Mouse (Mus musculus): ENCODE results near the gene Nsmce4a.
"Not testable (repeated sequence)": the region's sequence is repeated elsewhere in the genome, so short reads cannot be mapped to it uniquely, and the experiment has no call there.

The Nsmce4a gene

DNA sequence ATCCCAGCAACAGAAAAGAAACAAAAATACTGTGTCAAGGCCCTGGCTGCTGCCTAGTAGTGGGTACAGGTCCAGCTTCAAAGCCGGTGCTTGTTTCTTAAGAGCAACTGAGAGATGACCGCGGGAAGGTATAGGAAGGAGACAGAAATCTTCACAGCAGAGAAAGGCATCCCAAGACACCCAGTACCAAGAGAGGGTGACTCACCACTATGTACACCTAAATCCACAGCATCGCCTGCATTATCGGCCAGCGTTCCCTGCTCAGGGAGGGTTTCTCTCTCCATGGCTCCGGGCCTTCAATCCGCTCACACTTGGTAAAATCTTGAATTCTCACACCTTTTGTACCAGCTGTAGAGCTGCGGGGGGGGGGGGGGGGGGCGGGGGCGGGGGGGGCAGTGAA, at the start of gene Nsmce4a:
TSS of gene Nsmce4a (minus strand) at position 298 of the 400 bp plus-strand sequence.
- DNase-seq (ENCODE audit: extremely low read depth, low read depth, low spot score): no peak

DNA sequence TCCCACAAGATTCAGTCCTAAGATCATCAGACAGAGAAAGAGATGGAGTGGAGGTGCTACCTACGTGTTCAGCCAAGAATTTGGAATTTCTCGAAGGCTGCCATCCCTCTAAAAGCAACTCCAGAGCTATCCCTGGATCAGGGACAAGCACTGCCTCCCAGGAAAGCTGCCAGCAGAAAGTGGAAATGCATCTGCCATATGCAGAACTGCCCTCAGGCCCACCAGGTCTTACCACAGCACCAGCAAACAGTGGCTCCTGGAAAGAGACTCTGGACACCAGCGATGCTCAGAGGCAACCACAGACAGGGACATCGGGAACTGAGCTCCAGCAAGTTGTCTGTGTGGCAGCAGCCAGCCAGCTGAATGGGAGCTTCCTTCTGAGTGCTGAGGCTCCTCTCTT, 49.4 kb upstream of the Nsmce4a start:
- no peak for DNase-seq (ENCODE audit: extremely low read depth, low read depth, low spot score)

DNA sequence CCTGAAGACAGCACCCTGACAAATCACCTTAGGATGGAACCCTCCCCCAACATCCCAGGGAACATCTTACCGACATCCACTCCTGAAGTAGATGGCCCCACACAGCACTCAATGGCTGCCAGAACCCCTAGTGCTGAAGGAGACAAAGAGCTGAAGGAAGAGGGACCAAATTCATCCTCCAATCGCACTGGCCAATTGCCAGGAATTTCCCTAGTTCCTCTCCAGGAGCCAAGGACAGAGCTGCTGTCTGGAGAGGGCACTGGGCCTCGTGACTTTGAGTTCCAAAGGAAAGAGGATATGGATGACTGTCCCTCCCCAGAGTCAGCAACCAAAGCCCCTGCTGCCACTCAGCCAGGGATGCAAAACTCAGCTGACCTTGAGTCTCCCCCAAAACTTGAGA, 49.0 kb upstream of the Nsmce4a start:
- DNase-seq (ENCODE audit: extremely low read depth, low read depth, low spot score): no peak

DNA sequence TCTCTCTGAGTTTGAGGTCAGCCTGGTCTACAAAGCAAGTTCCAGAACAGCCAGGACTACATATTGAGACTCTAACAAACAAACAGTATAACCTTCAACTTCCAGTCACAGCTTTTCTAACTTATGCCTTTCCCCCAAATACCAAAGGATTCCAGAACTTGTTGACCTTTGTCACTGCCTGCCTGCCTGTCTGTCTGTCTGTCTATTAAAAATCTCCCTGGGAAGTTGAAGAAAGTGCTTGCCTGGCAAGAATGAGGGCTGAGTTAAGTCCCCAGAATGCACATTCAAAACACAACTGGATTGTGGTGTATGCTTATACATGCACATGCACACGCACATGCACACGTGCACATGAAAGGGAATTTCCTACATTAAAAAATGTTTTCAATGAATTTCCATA, 48.1 kb upstream of the Nsmce4a start:
- DNase-seq (ENCODE audit: extremely low read depth, low read depth, low spot score): no peak

DNA sequence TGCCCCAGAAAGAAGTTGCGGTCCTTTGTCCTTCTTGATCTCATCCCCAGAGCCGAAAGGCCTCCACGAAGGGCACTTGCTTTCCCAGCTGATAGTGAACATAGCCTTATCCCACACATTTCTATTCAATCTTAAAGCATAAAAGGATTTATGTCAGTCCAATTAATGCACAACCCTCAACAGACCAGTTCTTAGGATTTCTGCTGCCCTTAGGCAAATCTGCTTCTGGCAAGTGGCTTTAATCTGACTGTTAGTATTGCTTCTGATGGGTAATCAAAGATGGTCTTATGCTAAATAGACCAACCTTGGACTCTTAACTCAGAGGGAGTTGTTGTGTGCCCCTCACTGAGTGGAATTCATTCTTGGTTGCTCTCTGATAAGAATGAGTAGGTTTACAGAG, 44.7 kb upstream of the Nsmce4a start:
- no peak for DNase-seq (ENCODE audit: extremely low read depth, low read depth, low spot score)

DNA sequence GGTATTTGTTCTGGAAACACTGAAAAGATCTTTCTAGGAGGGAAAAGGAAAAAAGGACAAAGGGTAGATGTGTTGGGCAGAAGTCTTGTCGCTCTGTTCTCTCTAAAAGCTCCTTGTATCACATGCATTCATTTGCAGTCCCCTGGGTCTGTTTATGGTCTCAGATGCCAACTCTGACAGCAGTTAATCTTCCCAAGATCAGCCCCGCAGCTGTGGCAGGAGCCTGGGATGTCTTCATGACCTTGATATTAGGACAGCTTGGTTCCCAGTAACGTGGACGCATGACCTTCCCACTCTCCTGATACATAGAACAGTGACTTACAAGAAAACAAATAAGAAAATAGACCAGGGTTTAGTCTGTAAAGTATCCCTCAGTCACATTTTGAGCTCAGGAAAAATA, 41.1 kb upstream of the Nsmce4a start:
- no peak for DNase-seq (ENCODE audit: extremely low read depth, low read depth, low spot score)

DNA sequence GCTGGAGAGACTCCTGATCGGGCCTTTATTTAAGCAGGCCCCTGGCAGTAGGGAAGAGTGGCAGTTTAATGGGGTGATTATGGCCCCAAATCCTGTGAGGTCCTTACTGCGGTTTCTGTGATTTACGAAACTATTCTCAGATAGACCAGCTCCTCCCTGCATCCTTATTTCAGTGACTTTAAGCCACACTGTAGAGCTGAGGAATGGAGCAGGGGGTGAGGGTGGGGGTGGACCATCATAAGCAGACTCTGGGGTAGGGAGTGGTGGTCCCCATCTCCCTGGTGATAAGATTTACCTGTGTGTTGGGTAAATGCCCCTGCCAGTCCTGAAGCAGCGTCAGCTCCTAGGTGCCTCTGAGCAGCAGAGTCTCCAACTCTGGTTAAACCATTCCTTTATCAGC, 34.0 kb upstream of the Nsmce4a start:
- DNase-seq (ENCODE audit: extremely low read depth, low read depth, low spot score): no peak

DNA sequence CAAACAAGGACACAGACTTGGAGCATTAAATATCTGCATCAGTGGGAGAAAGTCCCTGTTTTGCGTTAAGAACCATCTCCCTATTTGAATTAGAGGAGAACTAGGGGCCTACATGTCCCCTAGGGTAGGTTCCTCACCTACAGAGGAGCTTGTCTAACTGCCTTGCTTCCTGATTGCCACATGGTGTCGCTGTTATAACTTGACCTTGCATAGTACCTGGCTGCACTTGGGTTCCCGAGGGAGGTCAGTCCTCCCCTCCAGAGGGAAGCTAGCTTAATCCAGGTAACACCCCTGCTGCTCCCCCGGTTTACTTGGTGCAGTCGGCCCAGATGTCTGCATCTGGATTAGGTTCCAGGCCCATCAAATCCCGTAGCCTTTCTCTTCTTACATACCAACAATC, 32.2 kb upstream of the Nsmce4a start:
- no peak for DNase-seq (ENCODE audit: extremely low read depth, low read depth, low spot score)

DNA sequence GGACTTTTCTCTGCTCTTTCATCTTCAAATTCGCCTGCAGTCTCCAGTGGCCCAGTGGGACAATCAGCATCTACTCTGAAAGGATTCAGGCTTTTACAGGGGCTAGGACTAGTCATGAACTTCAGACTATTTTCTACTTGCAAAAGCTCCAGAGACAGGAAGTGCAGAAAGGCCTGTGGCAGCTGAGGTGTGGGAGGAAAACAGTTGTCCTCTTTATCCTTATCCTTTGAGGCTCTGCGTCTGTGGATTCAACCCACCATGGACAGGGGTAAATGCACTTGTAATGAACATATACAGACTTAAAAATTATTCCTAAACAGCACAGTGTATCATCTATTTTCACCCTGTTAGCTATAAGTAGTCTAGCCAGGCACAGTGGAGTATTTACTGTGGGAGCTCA, 31.5 kb upstream of the Nsmce4a start:
- DNase-seq (ENCODE audit: extremely low read depth, low read depth, low spot score): no peak

DNA sequence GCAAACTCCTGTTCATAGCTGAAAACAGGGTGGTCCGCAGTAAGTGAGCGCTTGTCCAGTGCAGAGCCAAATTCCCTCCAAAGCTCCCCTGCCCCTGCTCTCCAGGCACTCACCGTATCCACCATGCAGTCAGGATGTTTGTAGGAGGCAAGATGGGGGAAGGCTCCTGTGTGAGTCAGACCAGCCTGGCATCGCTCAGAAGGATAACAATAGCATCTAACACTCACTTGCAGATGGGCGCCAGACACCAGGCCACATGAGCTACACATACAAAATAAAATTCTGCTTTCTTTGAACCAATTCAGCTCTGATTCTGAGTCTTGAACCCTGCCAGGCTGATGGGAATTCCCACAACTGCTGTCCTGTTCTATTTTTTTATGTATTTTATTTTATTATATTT, 30.6 kb upstream of the Nsmce4a start:
- no peak for DNase-seq (ENCODE audit: extremely low read depth, low read depth, low spot score)

DNA sequence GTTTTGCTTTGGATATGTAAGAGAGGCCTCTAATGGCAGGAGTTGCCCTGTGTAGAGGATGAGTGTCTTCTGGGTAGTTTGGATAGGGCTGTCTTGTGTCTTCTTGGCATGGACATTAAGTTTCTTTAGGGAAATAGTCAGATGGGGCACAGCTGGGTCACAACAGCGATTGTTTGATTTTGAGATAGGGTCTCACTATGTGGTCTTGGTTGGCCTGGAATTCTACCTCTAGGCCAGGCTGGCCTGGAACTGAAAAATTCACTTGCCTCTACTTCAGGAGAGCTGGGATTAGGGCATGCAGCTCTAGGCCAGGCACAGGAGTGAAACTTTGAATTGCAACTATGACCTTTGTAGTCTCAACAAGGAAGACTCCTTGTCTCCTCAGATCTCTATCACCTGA, 29.9 kb upstream of the Nsmce4a start:
- no peak for DNase-seq (ENCODE audit: extremely low read depth, low read depth, low spot score)

DNA sequence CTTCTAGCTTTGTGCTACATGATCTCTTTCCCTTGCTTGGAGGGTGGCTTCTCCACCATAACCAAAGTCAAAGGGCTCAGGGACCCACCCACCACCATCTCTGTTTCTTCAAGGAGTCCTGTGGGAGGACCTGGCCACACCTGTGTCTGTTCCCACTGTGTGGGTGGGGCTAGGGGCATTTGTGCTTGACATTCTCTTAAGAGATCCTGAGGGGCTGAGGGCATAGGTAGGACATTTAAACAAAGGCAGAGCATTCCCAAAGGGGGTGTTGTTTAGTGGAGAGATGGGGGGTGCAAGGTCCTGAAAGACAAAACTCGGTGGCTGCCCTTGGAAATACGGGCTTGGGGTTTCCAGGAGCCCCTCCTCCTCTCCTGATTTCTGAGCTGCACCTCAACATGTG, 27.6 kb upstream of the Nsmce4a start:
- DNase-seq (ENCODE audit: extremely low read depth, low read depth, low spot score): no peak

DNA sequence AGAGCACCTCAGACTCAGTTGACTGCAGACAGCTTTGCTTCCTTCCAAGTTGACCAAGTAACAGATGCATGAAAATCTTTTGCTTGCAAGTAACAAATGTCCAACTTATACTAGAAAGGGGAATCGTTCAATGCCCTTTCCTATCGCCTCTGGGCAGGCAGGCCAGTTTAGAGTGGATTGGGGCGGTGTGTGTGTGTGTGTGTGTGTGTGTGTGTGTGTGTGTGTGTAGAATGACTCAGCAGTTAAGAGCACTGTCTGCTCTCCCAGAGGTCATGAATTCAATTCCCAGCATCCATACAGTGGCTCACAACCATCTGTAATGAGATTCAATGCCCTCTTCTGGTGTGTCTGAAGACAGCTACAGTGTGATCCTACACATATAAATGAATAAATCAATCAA, 27.2 kb upstream of the Nsmce4a start:
- DNase-seq (ENCODE audit: extremely low read depth, low read depth, low spot score): no peak

DNA sequence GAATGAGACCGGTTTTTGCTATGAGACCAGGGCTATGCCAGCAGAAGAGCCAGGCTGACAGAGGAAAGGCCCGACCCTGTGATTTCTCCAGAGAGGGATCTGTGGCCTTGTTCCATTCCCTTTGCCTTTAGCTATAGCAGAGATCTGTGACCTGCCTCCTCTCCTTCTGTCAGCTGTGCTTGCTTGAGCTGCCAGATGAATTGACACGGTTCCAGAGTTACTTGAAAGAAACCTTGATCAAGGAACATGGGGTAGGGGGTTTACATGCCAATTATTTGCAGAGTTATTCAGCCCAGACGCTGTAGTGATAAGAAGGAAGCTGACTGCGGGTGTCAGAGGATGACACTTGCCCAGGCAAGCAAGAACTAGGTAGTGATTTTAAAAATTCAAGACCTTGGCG, 24.6 kb upstream of the Nsmce4a start:
- DNase-seq (ENCODE audit: extremely low read depth, low read depth, low spot score): no peak

DNA sequence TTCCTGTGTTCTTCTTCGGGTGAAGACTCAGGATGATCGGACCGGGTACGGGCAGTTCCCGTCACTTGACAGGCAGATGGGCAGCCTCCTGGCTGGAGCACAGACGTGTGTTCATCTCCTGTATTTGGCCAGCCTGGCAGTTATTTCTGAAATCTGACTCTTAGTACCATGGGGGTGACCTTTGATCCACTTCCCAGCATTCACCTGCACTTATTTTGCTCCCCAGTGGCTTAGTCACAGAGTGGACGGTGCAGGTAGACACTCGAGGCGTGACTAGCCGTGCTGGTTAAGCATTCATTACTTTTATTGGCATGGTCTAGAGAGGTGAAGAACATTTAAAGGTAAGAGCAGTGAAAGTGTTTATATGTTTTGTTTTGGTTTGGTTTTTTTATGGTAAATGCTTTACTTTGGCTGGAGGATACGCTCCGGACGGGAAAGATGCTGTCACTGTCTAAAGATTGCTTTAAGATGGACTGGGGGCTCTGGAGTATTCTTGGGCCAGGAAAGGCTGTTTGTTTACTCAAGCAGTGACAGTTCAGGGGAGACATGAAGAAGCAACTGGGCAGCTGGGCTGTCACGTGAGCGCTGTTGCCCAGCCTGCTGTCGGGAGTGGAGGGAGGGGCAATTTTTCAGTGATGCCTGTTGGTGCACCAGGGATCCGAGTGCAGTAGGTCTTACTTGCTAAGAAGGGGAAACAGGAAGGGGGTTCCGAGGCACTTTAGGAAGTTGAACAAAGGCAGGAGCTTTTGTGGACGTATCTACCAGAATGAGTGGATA, 23.3 kb upstream of the Nsmce4a start:
- DNase-seq (ENCODE audit: extremely low read depth, low read depth, low spot score): not testable (repeated sequence)

DNA sequence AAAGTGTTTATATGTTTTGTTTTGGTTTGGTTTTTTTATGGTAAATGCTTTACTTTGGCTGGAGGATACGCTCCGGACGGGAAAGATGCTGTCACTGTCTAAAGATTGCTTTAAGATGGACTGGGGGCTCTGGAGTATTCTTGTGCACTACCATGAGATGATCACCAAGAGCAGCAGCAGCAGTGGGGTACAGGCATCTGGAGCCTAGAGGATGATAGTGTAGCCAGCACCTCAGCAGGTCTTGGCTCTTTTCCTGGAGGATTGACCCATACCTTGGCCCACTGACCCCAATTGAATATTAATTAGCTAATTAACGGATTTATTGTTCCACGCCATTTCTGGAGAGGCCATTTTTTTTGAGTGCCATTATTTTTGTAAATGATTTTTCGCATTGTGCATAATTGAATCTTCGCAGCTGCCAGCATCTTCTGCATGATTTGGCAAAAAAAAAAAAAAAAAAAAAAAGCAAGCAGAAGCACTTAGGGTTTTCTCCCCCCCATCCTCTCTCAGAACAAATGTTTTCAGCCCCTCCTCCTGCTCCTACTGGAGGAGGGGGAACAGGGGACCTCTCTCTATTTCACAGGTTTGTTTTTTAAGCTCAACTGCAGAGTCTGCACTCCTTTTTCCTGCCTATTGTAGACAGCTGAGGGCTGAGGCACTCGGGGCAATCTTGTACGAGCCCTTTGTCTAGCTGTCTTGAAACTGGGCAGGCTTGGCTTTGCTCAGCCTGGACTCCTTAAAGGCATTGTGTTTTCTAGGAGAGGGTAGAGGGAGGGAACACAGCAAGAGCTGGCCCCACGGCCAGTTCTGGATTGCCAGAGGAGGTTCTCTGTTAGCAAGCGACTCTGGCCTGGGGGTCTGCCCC, 20.7 kb upstream of the Nsmce4a start:
- not testable (repeated sequence) for DNase-seq (ENCODE audit: extremely low read depth, low read depth, low spot score)

DNA sequence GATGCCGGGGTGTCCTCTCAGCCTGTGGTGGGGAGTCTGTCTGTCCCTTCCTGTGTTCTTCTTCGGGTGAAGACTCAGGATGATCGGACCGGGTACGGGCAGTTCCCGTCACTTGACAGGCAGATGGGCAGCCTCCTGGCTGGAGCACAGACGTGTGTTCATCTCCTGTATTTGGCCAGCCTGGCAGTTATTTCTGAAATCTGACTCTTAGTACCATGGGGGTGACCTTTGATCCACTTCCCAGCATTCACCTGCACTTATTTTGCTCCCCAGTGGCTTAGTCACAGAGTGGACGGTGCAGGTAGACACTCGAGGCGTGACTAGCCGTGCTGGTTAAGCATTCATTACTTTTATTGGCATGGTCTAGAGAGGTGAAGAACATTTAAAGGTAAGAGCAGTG, 20.1 kb upstream of the Nsmce4a start:
- not testable (repeated sequence) for DNase-seq (ENCODE audit: extremely low read depth, low read depth, low spot score)

DNA sequence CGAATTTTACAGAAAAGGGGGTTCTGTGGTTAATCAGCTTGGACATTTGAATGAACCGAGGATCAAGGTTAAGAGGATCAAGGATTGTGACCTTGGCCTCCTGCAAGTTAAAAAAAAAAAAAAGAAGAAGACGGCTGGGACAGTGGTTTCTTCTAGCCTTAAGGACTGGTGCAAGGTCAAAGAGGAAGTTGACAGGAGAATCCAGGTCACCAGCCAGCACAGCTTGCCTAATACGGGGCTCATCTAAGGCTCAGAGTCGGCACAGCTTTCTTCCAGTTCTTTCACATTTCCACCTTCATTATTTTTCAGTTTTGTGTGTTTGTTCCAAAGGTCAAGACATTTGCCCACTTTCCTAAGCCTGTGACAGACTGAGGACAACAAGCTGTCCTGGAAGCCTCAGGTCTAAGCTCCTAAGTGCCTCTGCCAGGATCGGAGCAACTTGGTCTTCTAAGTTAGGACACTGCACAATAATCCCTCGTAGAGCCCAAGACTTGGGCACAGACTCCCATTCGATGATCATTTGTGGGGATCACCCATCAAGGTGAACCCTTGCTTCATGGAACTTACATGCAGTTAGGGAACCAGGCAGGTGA, 18.0 kb upstream of the Nsmce4a start:
- no peak for DNase-seq (ENCODE audit: extremely low read depth, low read depth, low spot score)

DNA sequence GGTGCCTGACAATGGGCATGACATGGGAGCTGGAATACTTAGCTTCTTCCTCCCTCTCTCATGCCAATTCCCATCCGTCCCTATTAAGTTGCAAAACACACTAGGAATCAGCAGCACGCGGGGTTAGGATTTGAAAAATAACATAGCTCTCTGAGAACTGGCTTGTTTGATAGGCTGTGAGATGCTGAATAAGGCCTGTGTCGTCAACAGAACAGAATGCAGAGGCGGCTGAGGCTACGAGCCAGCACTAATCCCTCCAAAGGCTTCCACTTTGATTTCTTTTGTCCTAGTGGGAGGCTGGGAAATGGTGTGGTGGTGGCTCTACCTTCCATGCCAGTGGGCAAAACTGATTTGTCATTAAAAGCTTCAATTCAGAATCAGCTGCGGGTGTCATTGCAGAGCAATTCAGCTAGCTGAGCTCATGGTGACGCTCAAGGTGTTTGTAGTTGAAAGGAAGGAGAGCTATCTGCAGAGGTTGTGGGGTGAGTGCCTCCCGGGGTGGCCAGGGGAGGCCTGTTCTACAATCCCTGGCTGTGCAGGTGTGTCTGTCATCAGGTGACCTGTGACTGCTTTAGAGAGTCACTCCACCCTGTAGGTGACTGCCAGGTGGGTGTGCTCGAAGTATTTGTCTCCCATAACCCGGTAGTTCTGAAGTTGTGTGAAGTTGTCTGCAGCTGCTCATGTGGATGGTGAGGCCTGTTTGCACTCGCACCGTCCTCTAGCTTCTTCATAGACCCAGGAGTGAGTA, 17.3 kb upstream of the Nsmce4a start:
- no peak for DNase-seq (ENCODE audit: extremely low read depth, low read depth, low spot score)

DNA sequence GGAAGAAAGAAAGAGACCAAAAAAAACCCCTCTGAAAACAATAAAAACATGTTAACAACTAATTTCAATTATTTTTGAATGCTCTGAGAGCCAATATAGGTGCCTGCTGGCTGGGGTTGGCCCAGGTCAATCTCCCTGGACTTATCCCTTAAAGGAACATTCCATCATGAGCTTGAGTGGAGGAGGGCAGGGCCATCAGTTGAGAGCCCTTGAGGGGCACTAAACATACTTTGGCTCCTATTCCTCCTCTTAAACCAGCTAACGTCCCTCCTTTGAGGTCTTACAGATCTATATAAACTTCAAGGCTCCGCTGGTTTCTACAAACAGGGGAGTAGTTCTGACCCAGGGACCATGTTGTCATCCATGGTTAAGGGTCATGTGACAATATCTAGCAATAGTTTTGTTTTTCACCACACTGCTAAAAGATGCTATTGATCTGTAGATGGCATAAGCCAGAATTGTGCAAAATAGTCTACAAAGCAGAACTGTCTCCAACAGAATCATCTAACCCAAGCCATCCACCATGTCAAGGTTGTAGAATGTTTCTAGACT, 13.7 kb upstream of the Nsmce4a start:
- DNase-seq (ENCODE audit: extremely low read depth, low read depth, low spot score): no peak

DNA sequence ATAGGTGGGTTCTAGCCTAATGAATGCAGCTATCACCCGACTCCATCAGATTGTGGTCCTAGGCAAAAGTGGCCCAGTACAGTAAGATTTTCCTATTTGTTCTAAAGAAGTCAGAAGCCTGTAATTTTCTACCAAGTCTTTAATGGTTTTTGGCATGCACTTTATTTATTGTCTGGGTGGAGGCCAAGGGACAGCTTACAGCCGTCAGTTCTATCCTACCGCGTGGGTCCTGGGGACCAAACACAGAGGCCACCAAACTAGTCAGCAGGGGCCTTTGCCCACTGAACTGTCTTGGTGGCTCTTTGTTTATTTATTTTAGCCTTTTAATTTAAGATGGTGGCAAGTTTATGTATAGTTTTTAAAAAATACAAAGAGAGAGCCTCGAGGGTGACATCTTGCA, 5.7 kb upstream of the Nsmce4a start:
- no peak for DNase-seq (ENCODE audit: extremely low read depth, low read depth, low spot score)
